Mouse (Mus musculus) midbrain, embryonic 11.5 days (tissue): ENCODE data around the gene Gng3. TPM values are rescaled to one million over a fixed set of nuclear protein-coding genes. Genes with fewer than 3 reads are reported as not detected.
"Not testable (repeated sequence)": the region's sequence is repeated elsewhere in the genome, so short reads cannot be mapped to it uniquely, and the experiment has no call there.

Experiments
- ATAC-seq: fragments of 200-750 bp; cut with Nextera tagmentation; 2 replicates; pipeline ENCODE4 v1.8.0; 2017; ENCODE audit warnings: moderate TSS enrichment, moderate library complexity; ENCODE audit not compliant: low FRiP score
- DNase-seq: peaks from one replicate; pipeline ENCODE4 v3.0.0; 2015; ENCODE audit warnings: low spot score; ENCODE audit errors: missing footprints
- H3K27ac ChIP-seq: fragments of 300-500 bp; sonication (generic); 2 replicates; pipeline ENCODE4 v1.5.1; 2014; ENCODE audit warnings: low read depth, low read length
- H3K27me3 ChIP-seq: fragments of 300-500 bp; sonication (generic); 2 replicates; pipeline ENCODE4 v1.6.1; 2014; ENCODE audit warnings: mild to moderate bottlenecking, low read length, moderate library complexity, mixed read lengths; ENCODE audit not compliant: control insufficient read depth, insufficient read depth
- H3K36me3 ChIP-seq: fragments of 300-500 bp; sonication (generic); 2 replicates; pipeline ENCODE4 v1.6.1; 2014; ENCODE audit warnings: mild to moderate bottlenecking, low read length, moderate library complexity, mixed read lengths; ENCODE audit not compliant: control insufficient read depth, insufficient read depth
- H3K4me1 ChIP-seq: fragments of 300-500 bp; sonication (generic); 2 replicates; pipeline ENCODE4 v1.6.1; 2014; ENCODE audit warnings: low read length; ENCODE audit not compliant: control insufficient read depth, insufficient read depth
- H3K4me2 ChIP-seq: fragments of 300-500 bp; sonication (generic); 2 replicates; pipeline ENCODE4 v1.6.1; 2014; ENCODE audit warnings: mild to moderate bottlenecking, moderate library complexity
- H3K4me3 ChIP-seq: fragments of 300-500 bp; sonication (generic); 2 replicates; pipeline ENCODE4 v1.5.1; 2014; ENCODE audit warnings: low read depth, low read length
- H3K9ac ChIP-seq: fragments of 300-500 bp; sonication (generic); 2 replicates; pipeline ENCODE4 v1.6.1; 2014; ENCODE audit warnings: low read length
- H3K9me3 ChIP-seq: fragments of 300-500 bp; sonication (generic); 2 replicates; pipeline ENCODE4 v1.6.1; 2016; ENCODE audit warnings: low read length; ENCODE audit not compliant: control insufficient read depth
- WGBS: fragments of 180-500 bp; shearing (Covaris S2); extraction: QIAGEN DNeasy Blood & Tissue Kit; methylation state at CpG from one replicate; pipeline ENCODE4 v1.1.7; 2014; 5-methylcytosine and 5-hydroxymethylcytosine counted together
- polyA plus RNA-seq: library from polyadenylated mRNA; unstranded; fragments of >200 nt; fragmentation: Nextera tagmentation; extraction: Ambion mirVana; gene quantifications from 2 replicates; pipeline ENCODE4 v1.2.1, GENCODE M21; 2014

Gng3 gene
- polyA plus RNA-seq, 1 experiment from 2014 or later: 133 TPM

DNA sequence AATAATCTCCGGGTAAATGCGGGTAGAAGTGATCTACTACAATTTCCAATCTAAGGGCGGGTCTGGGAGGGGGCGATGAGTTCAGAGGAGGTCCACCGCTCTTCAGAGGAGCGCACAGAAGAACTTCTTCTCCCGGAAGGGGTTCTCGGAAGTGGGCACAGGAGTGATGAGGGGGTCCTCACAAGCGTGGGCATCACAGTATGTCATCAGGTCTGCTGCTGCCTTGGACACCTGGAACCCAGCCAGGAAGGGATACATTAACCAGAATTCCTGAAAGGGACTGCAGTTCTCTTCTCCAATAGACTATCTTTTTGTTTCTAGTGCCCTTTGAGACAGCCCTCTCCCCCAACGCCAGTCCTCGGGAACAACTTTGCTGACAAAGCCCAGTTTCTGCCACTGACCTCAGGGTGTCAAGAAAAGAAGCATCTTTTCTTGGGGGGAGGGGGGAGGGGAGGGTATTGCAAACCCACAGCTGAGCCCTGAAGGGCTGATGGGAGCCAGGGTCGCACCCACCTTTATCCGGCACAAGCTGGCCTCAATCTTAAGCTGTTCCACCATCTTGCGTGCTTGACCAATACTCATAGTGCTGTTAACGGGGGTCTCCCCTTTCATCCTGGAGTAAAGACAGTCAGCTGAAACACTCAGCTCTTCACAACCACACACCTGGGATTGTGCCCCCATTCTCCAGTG lies 808 bp downstream of the Gng3 start:
- Histone ChIP-seq H3K9me3 (no peaks in the 10 kb centered on the region), H3K4me2 (peak overlapping the region; percentile 80), H3K27me3 (no peaks in the 10 kb centered on the region), H3K4me3 (peak overlapping the region; percentile 46), H3K9ac (peak overlapping the region; percentile 74), H3K36me3 (peaks cover 7% of the 10 kb centered on the region), H3K4me1 (peaks cover 27% of the 10 kb centered on the region), H3K27ac (peak overlapping the region; percentile 86)
- DNase-seq: no peak
- peak; percentile 11; the same call in 1 of the 2 replicates for ATAC-seq
- 16% methylated on average over 15 of the region's 15 CpGs for WGBS

DNA sequence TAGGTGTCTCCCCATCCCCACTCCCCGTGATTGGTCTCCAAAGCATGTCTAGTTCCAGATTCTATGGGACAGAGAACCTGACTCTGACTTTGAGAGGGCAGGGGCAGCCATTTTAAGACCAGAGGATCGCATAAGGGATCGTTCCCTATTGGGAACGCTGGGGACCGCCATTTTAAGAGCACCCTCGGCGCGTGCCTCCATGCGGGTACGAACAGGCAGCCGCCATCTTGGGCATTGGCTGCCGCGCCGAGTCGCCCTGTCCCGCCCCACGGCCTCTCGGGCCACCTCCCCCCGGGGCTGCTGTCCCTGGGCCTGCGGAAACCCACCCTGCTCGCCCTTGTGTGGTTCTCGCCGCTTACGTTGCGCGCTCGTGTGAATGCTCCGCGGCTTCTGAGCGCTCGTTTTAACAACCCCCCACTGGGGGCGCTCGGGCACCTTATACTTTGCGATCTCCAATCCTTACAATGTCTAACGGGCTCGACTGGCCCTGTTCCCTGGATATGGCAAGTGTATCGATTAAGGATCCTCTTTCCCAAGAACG lies 1.7 kb downstream of the Gng3 start, which contains the start of gene Bscl2:
TSS of gene Bscl2 (plus strand) at position 217 of the 541 bp plus-strand sequence.
- H3K27me3 ChIP-seq: no peaks in the 10 kb centered on the region
- peaks cover 12% of the 10 kb centered on the region for H3K36me3 ChIP-seq
- DNase-seq: peak; percentile 98
- H3K9ac ChIP-seq: peak within 1 kb of the TSS; percentile 74
- H3K4me1 ChIP-seq: peaks cover 27% of the 10 kb centered on the region
- ATAC-seq: peak; percentile 79
- peak within 1 kb of the TSS; percentile 80 for H3K4me2 ChIP-seq
- 1% methylated on average over 38 of the region's 38 CpGs for WGBS
- H3K27ac ChIP-seq: peak within 1 kb of the TSS; percentile 86
- H3K9me3 ChIP-seq: no peaks in the 10 kb centered on the region
- H3K4me3 ChIP-seq: peak within 1 kb of the TSS; percentile 46

DNA sequence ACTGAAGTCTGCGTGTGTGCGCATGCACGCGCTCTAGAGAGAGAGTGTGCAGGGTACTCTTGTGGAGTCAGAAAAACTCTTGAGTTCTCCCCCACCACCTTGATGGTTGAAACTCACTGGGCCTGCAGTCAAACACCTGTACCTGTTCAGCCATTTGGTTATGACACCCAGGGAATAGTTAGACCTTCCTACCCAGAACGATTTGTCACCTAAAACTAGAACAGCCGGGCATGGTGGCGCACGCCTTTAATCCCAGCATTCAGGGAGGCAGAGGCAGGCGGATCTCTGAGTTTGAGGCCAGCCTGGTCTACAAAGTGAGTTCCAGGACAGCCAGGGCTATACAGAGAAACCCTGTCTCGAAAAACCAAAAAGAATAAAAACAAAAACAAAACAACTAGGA lies 2.7 kb downstream of the Gng3 start:
- Histone ChIP-seq H3K36me3 (peaks cover 13% of the 10 kb centered on the region), H3K4me1 (peaks cover 27% of the 10 kb centered on the region)
- not testable (repeated sequence) for H3K9me3 ChIP-seq, H3K4me2 ChIP-seq, H3K9ac ChIP-seq, H3K4me3 ChIP-seq, H3K27me3 ChIP-seq, ATAC-seq, H3K27ac ChIP-seq
- DNase-seq: peak; percentile 86
- WGBS: 96% methylated on average over 10 of the region's 10 CpGs

DNA sequence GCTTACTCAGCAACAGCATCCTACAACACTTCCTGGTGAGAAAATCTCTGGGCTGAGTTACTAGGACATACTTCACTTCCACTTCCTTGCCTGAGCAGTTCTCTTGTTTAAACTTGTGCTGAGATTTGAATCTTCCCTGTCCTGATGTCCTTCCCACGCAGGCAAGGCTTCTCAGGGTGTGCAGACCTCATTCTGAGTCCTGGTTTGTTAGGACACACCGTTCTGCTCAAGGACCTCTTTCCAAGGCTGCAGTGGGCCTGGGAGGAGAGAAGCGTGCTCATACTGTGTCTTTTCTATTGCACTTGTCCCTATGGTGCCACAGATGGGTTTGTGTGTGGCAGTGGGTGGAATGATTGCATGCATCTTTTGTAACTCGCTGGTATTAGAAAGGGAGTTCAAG lies 6.0 kb downstream of the Gng3 start:
- WGBS: 90% methylated on average over 4 of the region's 4 CpGs
- H3K36me3 ChIP-seq: peaks cover 34% of the 10 kb centered on the region

DNA sequence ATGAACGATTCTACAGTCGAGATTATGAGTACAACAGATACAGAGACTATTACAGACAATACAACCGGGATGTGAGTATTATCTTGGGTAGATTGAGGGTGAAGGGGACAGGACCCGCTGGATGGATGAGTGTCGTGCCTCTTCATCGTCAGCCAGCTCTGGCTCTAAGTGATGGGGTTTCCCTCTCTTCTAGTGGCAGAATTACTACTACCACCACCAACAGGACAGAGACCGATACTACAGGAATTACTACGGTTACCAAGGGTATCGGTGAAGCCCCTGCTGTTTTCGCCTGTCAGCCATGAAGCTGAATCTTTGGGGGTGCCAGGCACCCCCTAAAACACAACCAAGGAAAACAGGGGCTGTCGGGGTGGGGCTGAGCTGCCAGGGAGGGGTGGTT lies 7.7 kb downstream of the Gng3 start:
- ATAC-seq (no peak), DNase-seq (peak; percentile 84)
- 88% methylated on average over 11 of the region's 11 CpGs for WGBS
- H3K36me3 ChIP-seq: peaks cover 45% of the 10 kb centered on the region
- no peak overlapping the region for H3K4me3 ChIP-seq
- no peak overlapping the region for H3K4me2 ChIP-seq
- H3K27me3 ChIP-seq: no peaks in the 10 kb centered on the region
- H3K9me3 ChIP-seq: no peaks in the 10 kb centered on the region
- no peak overlapping the region for H3K9ac ChIP-seq
- H3K27ac ChIP-seq: no peak overlapping the region
- H3K4me1 ChIP-seq: no peaks in the 10 kb centered on the region

More for the DNA sequence above, 6.0 kb downstream of the Gng3 start:
- Histone ChIP-seq H3K9me3 (no peaks in the 10 kb centered on the region), H3K9ac (no peak overlapping the region), H3K4me2 (no peak overlapping the region), H3K4me1 (peaks cover under 1% of the 10 kb centered on the region; the same call in 1 of the 2 replicates), H3K27me3 (no peaks in the 10 kb centered on the region), H3K4me3 (no peak overlapping the region), H3K27ac (no peak overlapping the region)
- DNase-seq (no peak), ATAC-seq (no peak)

DNA sequence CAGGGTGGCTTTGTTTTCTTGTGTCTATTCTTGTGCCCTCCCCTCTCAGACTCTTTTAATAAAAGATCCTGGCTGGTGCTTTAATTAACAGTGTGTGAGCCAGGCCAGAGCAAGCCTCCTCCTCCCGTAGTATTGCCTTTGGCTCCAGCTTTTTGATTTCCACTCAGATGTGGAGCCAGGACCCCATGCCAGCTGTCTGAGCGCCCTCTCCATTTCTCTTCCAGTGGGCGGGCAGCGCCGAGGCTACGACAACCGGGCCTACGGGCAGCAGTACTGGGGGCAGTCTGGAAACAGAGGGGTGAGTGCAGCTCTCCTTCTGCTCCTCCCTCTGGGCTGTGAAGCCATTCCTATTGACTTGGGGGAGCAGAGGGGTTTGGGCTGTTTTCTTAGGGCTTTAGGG lies 8.3 kb downstream of the Gng3 start:
- Histone ChIP-seq H3K27me3 (no peaks in the 10 kb centered on the region), H3K9me3 (no peaks in the 10 kb centered on the region), H3K36me3 (peaks cover 49% of the 10 kb centered on the region), H3K9ac (no peak overlapping the region), H3K4me2 (no peak overlapping the region), H3K4me1 (no peaks in the 10 kb centered on the region), H3K27ac (no peak overlapping the region), H3K4me3 (no peak overlapping the region)
- ATAC-seq (no peak), DNase-seq (no peak)
- WGBS: 92% methylated on average over 8 of the region's 8 CpGs

DNA sequence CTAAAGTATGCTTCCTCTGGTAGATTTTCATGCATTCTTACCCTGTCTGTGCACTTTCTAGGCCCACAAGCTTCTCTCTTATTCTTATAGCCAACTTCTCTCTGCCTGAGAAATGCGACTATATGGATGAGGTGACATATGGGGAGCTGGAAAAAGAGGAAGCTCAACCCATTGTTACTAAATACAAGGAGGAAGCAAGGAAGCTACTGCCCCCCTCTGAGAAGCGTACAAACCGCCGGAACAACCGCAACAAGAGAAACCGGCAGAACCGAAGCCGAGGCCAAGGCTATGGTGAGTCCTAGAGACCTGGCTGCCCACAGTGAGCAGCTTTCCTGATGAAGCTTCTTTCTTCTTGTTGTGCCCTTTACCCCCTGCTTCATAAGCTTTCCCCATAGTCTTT lies 9.3 kb downstream of the Gng3 start, which contains the start of gene AC129217.1:
TSS of gene AC129217.1 (plus strand) at position 114 of the 400 bp plus-strand sequence.
- Histone ChIP-seq H3K36me3 (peaks cover 49% of the 10 kb centered on the region), H3K27me3 (no peaks in the 10 kb centered on the region), H3K9me3 (no peaks in the 10 kb centered on the region), H3K4me2 (no peak within 1 kb of the TSS), H3K27ac (no peak within 1 kb of the TSS), H3K4me1 (no peaks in the 10 kb centered on the region), H3K4me3 (no peak within 1 kb of the TSS), H3K9ac (no peak within 1 kb of the TSS)
- no peak for DNase-seq
- no peak for ATAC-seq
- WGBS: 90% methylated on average over 8 of the region's 8 CpGs

DNA sequence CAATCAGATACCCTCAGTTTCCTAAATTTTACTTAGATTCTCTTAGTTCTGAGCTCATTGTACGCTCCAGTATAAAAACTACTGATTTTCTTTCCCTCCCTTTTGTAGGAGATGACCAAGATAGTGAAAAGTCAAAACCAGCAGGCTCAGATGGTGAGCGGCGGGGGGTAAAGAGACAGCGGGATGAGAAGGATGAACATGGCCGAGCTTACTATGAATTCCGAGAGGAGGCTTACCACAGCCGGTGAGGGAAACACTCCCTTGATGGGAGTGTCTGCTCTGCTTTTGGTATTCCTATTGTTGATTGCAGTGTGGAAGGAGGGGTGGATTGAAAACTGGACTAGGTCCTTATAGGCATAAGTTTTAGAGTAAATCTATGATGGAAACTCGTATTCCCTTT lies 16.3 kb downstream of the Gng3 start:
- H3K27ac ChIP-seq: no peak overlapping the region
- H3K27me3 ChIP-seq: no peaks in the 10 kb centered on the region
- H3K9ac ChIP-seq: peak overlapping the region; percentile 22; the same call in 1 of the 2 replicates
- H3K4me2 ChIP-seq: peak overlapping the region; percentile 95
- peak overlapping the region; percentile 100 for H3K4me3 ChIP-seq
- no peak for ATAC-seq
- no peak for DNase-seq
- 69% methylated on average over 8 of the region's 8 CpGs for WGBS
- H3K4me1 ChIP-seq: peaks cover 24% of the 10 kb centered on the region
- H3K9me3 ChIP-seq: no peaks in the 10 kb centered on the region
- peaks cover 26% of the 10 kb centered on the region for H3K36me3 ChIP-seq

DNA sequence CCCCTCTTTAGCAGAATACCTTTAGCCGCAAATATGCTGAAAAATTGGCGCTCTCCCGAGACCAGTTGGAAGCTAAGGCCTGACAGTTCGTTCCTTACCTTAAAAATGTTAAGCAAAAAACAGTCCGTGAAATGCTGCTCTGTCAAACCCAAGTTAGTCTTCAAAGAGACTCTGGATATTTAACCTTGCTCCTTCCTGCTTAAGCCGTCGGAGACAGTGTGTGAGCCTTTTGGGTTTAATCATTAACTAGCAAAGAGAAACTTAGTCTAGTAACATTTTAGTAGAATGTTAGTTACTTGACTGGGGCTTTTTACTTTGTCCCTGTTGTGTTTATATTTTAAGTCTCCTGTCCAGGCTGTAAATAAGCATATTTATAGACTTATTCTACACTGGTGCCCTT lies 17.8 kb downstream of the Gng3 start:
- H3K36me3 ChIP-seq: peaks cover 15% of the 10 kb centered on the region
- DNase-seq: peak; percentile 84
- 2% methylated on average over 7 of the region's 7 CpGs for WGBS
- no peaks in the 10 kb centered on the region for H3K9me3 ChIP-seq
- peak overlapping the region; percentile 100 for H3K4me3 ChIP-seq
- peak overlapping the region; percentile 95 for H3K4me2 ChIP-seq
- no peak for ATAC-seq
- peak overlapping the region; percentile 98 for H3K9ac ChIP-seq
- H3K27me3 ChIP-seq: no peaks in the 10 kb centered on the region
- peaks cover 33% of the 10 kb centered on the region for H3K4me1 ChIP-seq
- H3K27ac ChIP-seq: no peak overlapping the region
